ENCODE assay signal across 8 mouse cellular contexts in genomic region chr4:91400423-91400822, GRCm38 (mm10). TPM values are rescaled to one million over a fixed set of nuclear protein-coding genes. Genes with fewer than 3 reads are reported as not detected.
DNase-seq lines count a peak whose midpoint lies in the region; ATAC-seq lines count a peak whose summit lies in the region.

TSS of gene Elavl2 (minus strand) at chr4:91400785.

- H3K4me2 ChIP-seq in kidney, embryonic 15.5 days, result peak within 1 kb of the TSS; percentile 70
- peak within 1 kb of the TSS; percentile 44 for H3K4me2 ChIP-seq in embryonic facial prominence, embryonic 15.5 days (replicated peaks)
- H3K4me2 ChIP-seq in neural tube, embryonic 11.5 days (ENCODE audit: low read depth), result peak within 1 kb of the TSS; percentile 78

- no peak within 1 kb of the TSS for H3K27ac ChIP-seq in kidney, embryonic 15.5 days
- no peak within 1 kb of the TSS for H3K27ac ChIP-seq in embryonic facial prominence, embryonic 15.5 days (replicated peaks)
- peak within 1 kb of the TSS; percentile 74; the same call in 1 of the 2 replicates for H3K27ac ChIP-seq in neural tube, embryonic 11.5 days (ENCODE audit: low read depth, low read length)

- H3K9ac ChIP-seq in kidney, embryonic 15.5 days, result no peak within 1 kb of the TSS
- no peak within 1 kb of the TSS for H3K9ac ChIP-seq in embryonic facial prominence, embryonic 15.5 days
- peak within 1 kb of the TSS; percentile 45 for H3K9ac ChIP-seq in neural tube, embryonic 11.5 days (ENCODE audit: low read length)

- DNase-seq in kidney, postnatal 25 days, result no peak
- no peak for DNase-seq in layer of hippocampus, postnatal 10 days (ENCODE audit: low spot score in 2 of 2)
- DNase-seq in neural tube, embryonic 11.5 days (ENCODE audit: low spot score), result peak; percentile 30
- no peak for DNase-seq in kidney, adult 11 months

- ATAC-seq in kidney, embryonic 15.5 days (replicated peaks; ENCODE audit: low FRiP score), result peak; percentile 36; the same call in 1 of the 2 replicates
- ATAC-seq in embryonic facial prominence, embryonic 15.5 days (ENCODE audit: insufficient number of reproducible peaks, low FRiP score, low TSS enrichment, low read depth), result peak; percentile 47; the same call in 1 of the 2 replicates
- ATAC-seq in neural tube, embryonic 11.5 days (ENCODE audit: insufficient read depth, low FRiP score, low TSS enrichment), result peak; percentile 33; the same call in 1 of the 2 replicates
- no peak for ATAC-seq in erythroblast, adult 5-6 weeks (replicated peaks; ENCODE audit: low FRiP score, poor library complexity, severe bottlenecking)
- ATAC-seq in CD4-positive, CD25-positive, alpha-beta regulatory T cell, adult 4 months, result no peak

- no peaks in the 10 kb centered on the region for H3K36me3 ChIP-seq in kidney, embryonic 15.5 days
- no peaks in the 10 kb centered on the region for H3K36me3 ChIP-seq in embryonic facial prominence, embryonic 15.5 days
- H3K36me3 ChIP-seq in neural tube, embryonic 11.5 days (ENCODE audit: control insufficient read depth, insufficient read depth, low read length), result no peaks in the 10 kb centered on the region

- no peaks in the 10 kb centered on the region for H3K9me3 ChIP-seq in kidney, embryonic 15.5 days (replicated peaks)
- no peaks in the 10 kb centered on the region for H3K9me3 ChIP-seq in embryonic facial prominence, embryonic 15.5 days (replicated peaks)
- no peaks in the 10 kb centered on the region for H3K9me3 ChIP-seq in neural tube, embryonic 11.5 days (ENCODE audit: control insufficient read depth, low read length)

- H3K27me3 ChIP-seq in kidney, embryonic 15.5 days, result peaks cover 23% of the 10 kb centered on the region
- H3K27me3 ChIP-seq in embryonic facial prominence, embryonic 15.5 days, result peaks cover 27% of the 10 kb centered on the region
- 0 out of 2 replicates have a peak, but pooled peaks cover 3% of the 10 kb centered on the region for H3K27me3 ChIP-seq in neural tube, embryonic 11.5 days (ENCODE audit: control insufficient read depth, insufficient read depth, low read length)

- 2% methylated on average over 28 of the region's 28 CpGs for WGBS in kidney, embryonic 15.5 days
- WGBS in embryonic facial prominence, embryonic 15.5 days, result 2% methylated on average over 28 of the region's 28 CpGs
- WGBS in neural tube, embryonic 11.5 days, result under 1% methylated on average over 28 of the region's 28 CpGs

- peak within 1 kb of the TSS; percentile 37 for H3K4me3 ChIP-seq in kidney, embryonic 15.5 days (replicated peaks)
- peak within 1 kb of the TSS; percentile 23 for H3K4me3 ChIP-seq in embryonic facial prominence, embryonic 15.5 days (replicated peaks)
- H3K4me3 ChIP-seq in neural tube, embryonic 11.5 days (ENCODE audit: low read depth, low read length), result peak within 1 kb of the TSS; percentile 39

- H3K4me1 ChIP-seq in kidney, embryonic 15.5 days, result peaks cover 7% of the 10 kb centered on the region
- peaks cover 4% of the 10 kb centered on the region; the same call in 1 of the 2 replicates for H3K4me1 ChIP-seq in embryonic facial prominence, embryonic 15.5 days
- no peaks in the 10 kb centered on the region for H3K4me1 ChIP-seq in neural tube, embryonic 11.5 days (ENCODE audit: control insufficient read depth, insufficient read depth, low read length)

RNA-seq across cellular contexts. Expression of gene Elavl2, which starts in this region (rescaled TPM):
- polyA plus RNA-seq in kidney, embryonic 15.5 days (2015; fragmentation: Nextera tagmentation; extraction: Ambion mirVana), result 3.1 and 6.6 TPM in 2 replicates
- 3.6 and 4.4 TPM in 2 replicates for polyA plus RNA-seq in embryonic facial prominence, embryonic 15.5 days (2015; fragmentation: Nextera tagmentation; extraction: Ambion mirVana)
- total RNA-seq in layer of hippocampus, postnatal 10 days (2021), result 100 to 1,000 TPM; 116 to 135 TPM
- 101 and 113 TPM in 2 replicates for polyA plus RNA-seq in neural tube, embryonic 11.5 days (2014; fragmentation: Nextera tagmentation; extraction: Ambion mirVana)
- total RNA-seq in erythroblast, adult 5-6 weeks (2015; ENCODE audit: low replicate concordance), result not detected in 2 replicates
- not detected in 2 replicates for total RNA-seq in erythroblast, adult 5-6 weeks (2017; ENCODE audit: low replicate concordance)
- polyA plus RNA-seq in CD4-positive, CD25-positive, alpha-beta regulatory T cell, adult 4 months (2017; shearing (Covaris generic)), result under 1 TPM in 1 of 2 experiments, not detected in 1; 0.12 TPM

Comparison
In these comparisons a context has a peak if more than half of its experiments do, and no peak if none do; other contexts are left out.
1. RNA of gene Elavl2 (total RNA-seq): 116 to 135 TPM in layer of hippocampus, postnatal 10 days; not detected in erythroblast, adult 5-6 weeks; every median in the first group is over 100 times any median in the second.
2. RNA of gene Elavl2 (polyA plus RNA-seq): 101 to 113 TPM in neural tube, embryonic 11.5 days; 3.1 to 6.6 TPM in kidney, embryonic 15.5 days, 3.6 to 4.4 TPM in embryonic facial prominence, embryonic 15.5 days and 0.12 TPM in CD4-positive, CD25-positive, alpha-beta regulatory T cell, adult 4 months; every median in the first group is over 10 times any median in the second.
3. ATAC-seq: peak in kidney, embryonic 15.5 days (single experiment), embryonic facial prominence, embryonic 15.5 days (single experiment) and neural tube, embryonic 11.5 days (single experiment); none in erythroblast, adult 5-6 weeks (single experiment) and CD4-positive, CD25-positive, alpha-beta regulatory T cell, adult 4 months (single experiment).
4. Peak in every context shown above with its lines, with median percentiles within 50 percentile points of each other: H3K4me2 ChIP-seq and H3K4me3 ChIP-seq.